8 mouse cellular contexts compared by ENCODE assay signal in the genomic region with DNA sequence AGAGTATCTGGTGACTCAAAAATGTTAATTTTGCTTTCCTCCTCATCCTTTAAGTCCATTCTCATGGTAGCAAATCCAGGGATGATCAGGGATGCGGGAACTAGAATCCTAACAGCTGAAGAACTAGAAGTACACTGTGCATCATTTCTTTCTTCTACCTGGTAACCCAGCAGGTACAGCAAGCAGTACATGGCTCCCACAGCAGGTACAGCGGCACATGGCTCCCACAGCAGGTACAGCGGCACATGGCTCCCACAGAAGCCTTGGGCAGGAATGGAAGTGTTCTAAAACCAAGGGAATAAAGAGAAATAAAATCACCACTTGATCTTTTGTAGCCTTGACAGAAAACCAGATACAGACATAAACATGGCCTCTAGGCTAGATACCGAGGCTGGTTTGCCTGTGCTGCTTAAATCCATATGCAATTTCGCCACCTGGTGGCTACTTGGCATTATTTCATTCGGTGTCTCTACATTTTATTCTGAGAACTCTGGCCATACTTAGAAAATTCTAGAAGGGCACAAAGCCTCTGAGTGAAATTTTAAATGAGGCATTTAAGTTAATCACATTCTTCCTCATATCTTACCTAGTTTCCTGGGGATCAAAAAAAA. TPM values are rescaled to one million over a fixed set of nuclear protein-coding genes. Genes with fewer than 3 reads are reported as not detected.
DNase-seq lines count a peak whose midpoint lies in the region; ATAC-seq and TF ChIP-seq lines count a peak whose summit lies in the region.

No protein-coding gene starts in this region.

- no peak overlapping the region for H3K4me2 ChIP-seq in hindbrain, postnatal 0 days (ENCODE audit: low read depth, low read length)

- no peaks in the 10 kb centered on the region for H3K9me3 ChIP-seq in hindbrain, postnatal 0 days (ENCODE audit: low read length)

- H3K9ac ChIP-seq in hindbrain, postnatal 0 days (replicated peaks; ENCODE audit: low read length): no peak overlapping the region

- ATAC-seq in common myeloid progenitor, adult 5-6 weeks (replicated peaks; ENCODE audit: low read depth, poor library complexity, severe bottlenecking): peak; percentile 87
- ATAC-seq in hindbrain, postnatal 0 days: peak; percentile 71; the same call in 1 of the 2 replicates
- ATAC-seq in neutrophil, adult 5-6 weeks (ENCODE audit: extremely low read depth, insufficient number of reproducible peaks, low FRiP score, poor library complexity, severe bottlenecking): peak; percentile 81; the same call in 1 of the 2 replicates

- 43% methylated on average over 6 of the region's 6 CpGs for WGBS in hindbrain, postnatal 0 days
- 57% methylated on average over 6 of the region's 6 CpGs for WGBS in lung, adult 2 months

- no peak overlapping the region for H3K4me3 ChIP-seq in left cerebral cortex, adult 2 months
- H3K4me3 ChIP-seq in hindbrain, postnatal 0 days (ENCODE audit: low read length): no peak overlapping the region
- no peak overlapping the region for H3K4me3 ChIP-seq in lung, adult 2 months (replicated peaks; ENCODE audit: extremely low read depth, low read depth, low read length)

- intact Hi-C loops in left cerebral cortex, adult 2 months (cut with DNase I): loop anchor here (2.0 to 10.0 kb wide), 4 partner anchors 38 to 390 kb away; a partner anchor contains a TSS

- TF ChIP-seq CTCF in left cerebral cortex, adult 2 months (IDR thresholded peaks at IDR 0.05): peak; percentile 74
- TF ChIP-seq CTCF in hindbrain, postnatal 0 days (IDR thresholded peaks at IDR 0.05; ENCODE audit: low read depth): peak; percentile 74
- TF ChIP-seq CTCF in lung, adult 2 months (IDR thresholded peaks at IDR 0.05; ENCODE audit: insufficient read depth, low read length): peak; percentile 30; the same call in 1 of the 2 replicates

- TF ChIP-seq POLR2A in lung, adult 2 months (IDR thresholded peaks at IDR 0.05; ENCODE audit: borderline replicate concordance, extremely low read depth, low read depth, low read length): no peak

- H3K36me3 ChIP-seq in hindbrain, postnatal 0 days (ENCODE audit: insufficient read depth, low read length): no peaks in the 10 kb centered on the region

- DNase-seq in left cerebral cortex, adult 2 months (ENCODE audit: extremely low spot score in 1 of 2, low spot score in 2 of 2): peak; percentile 24 to 43
- DNase-seq in left cerebral cortex, adult 8-10 months (ENCODE audit: low spot score in 2 of 2): no peak
- peak; percentile 65 for DNase-seq in ZHBTc4 (ENCODE audit: low read depth, low spot score)
- peak; percentile 85 for DNase-seq in hindbrain, postnatal 0 days (ENCODE audit: low spot score)
- DNase-seq in lung, adult 2 months: peak; percentile 12
- DNase-seq in frontal cortex, postnatal 14 days (ENCODE audit: low spot score in 2 of 2): no peak

- H3K4me1 ChIP-seq in hindbrain, postnatal 0 days (ENCODE audit: insufficient read depth, low read length): no peaks in the 10 kb centered on the region
- no peaks in the 10 kb centered on the region for H3K4me1 ChIP-seq in lung, adult 2 months (ENCODE audit: control insufficient read depth, insufficient read depth, low read length)

- H3K27ac ChIP-seq in left cerebral cortex, adult 2 months: no peak overlapping the region
- no peak overlapping the region for H3K27ac ChIP-seq in hindbrain, postnatal 0 days

- no peaks in the 10 kb centered on the region for H3K27me3 ChIP-seq in hindbrain, postnatal 0 days (ENCODE audit: insufficient read depth, low read length)

RNA-seq across cellular contexts. Expression of a gene that starts 22.2 kb away (rescaled TPM):
- total RNA-seq in left cerebral cortex, adult 2 months (2021): 100 to 1,000 TPM; 258 to 272 TPM
- 100 to 1,000 TPM; 270 to 291 (median 281) TPM for total RNA-seq in left cerebral cortex, adult 8-10 months (2022)
- 1.1 TPM in 1 of 2 replicates, not detected in the other for total RNA-seq in common myeloid progenitor, adult 5-6 weeks (2017)
- 151 and 166 TPM in 2 replicates for total RNA-seq in hindbrain, postnatal 0 days (2014; rRNA removed)
- polyA plus RNA-seq in hindbrain, postnatal 0 days (2015; fragmentation: Nextera tagmentation; extraction: Ambion mirVana): 495 and 508 TPM in 2 replicates
- 0.26 and 0.34 TPM in 2 replicates for polyA plus RNA-seq in lung, adult 2 months (2012; rRNA removed)
- 6.9 and 8.6 TPM in 2 replicates for total RNA-seq in neutrophil, adult 5-6 weeks (2017)

RNA-seq across cellular contexts. Expression of a gene that starts 22.9 kb away (rescaled TPM):
- total RNA-seq in left cerebral cortex, adult 2 months (2021): 10 to 100 TPM; 26.5 to 34.7 TPM
- total RNA-seq in left cerebral cortex, adult 8-10 months (2022): 10 to 100 TPM; 21.4 to 39.2 (median 30.0) TPM
- 6.3 and 10.5 TPM in 2 replicates for total RNA-seq in common myeloid progenitor, adult 5-6 weeks (2017)
- total RNA-seq in hindbrain, postnatal 0 days (2014; rRNA removed): 24.8 and 28.4 TPM in 2 replicates
- 12.2 and 12.6 TPM in 2 replicates for polyA plus RNA-seq in hindbrain, postnatal 0 days (2015; fragmentation: Nextera tagmentation; extraction: Ambion mirVana)
- polyA plus RNA-seq in lung, adult 2 months (2012; rRNA removed): 3.6 and 4.3 TPM in 2 replicates
- 18.8 and 24.4 TPM in 2 replicates for total RNA-seq in neutrophil, adult 5-6 weeks (2017)

RNA-seq across cellular contexts. Expression of a gene that starts 34.2 kb away (rescaled TPM):
- 10 to 100 TPM in 1 of 2 experiments, 1 to 10 TPM in 1; 8.8 to 10.6 TPM for total RNA-seq in left cerebral cortex, adult 2 months (2021)
- total RNA-seq in left cerebral cortex, adult 8-10 months (2022): 10 to 100 TPM in 3 of 4 experiments, 1 to 10 TPM in 1; 9.7 to 11.0 (median 10.4) TPM
- total RNA-seq in common myeloid progenitor, adult 5-6 weeks (2017): 14.7 and 17.2 TPM in 2 replicates
- total RNA-seq in hindbrain, postnatal 0 days (2014; rRNA removed): 9.8 and 10.9 TPM in 2 replicates
- 6.4 and 6.8 TPM in 2 replicates for polyA plus RNA-seq in hindbrain, postnatal 0 days (2015; fragmentation: Nextera tagmentation; extraction: Ambion mirVana)
- 1.0 and 1.3 TPM in 2 replicates for polyA plus RNA-seq in lung, adult 2 months (2012; rRNA removed)
- 12.6 and 13.1 TPM in 2 replicates for total RNA-seq in neutrophil, adult 5-6 weeks (2017)

RNA-seq across cellular contexts. Expression of a gene that starts 38.5 kb away (rescaled TPM):
- total RNA-seq in left cerebral cortex, adult 2 months (2021): 1 to 10 TPM; 2.8 to 7.7 TPM
- 10 to 100 TPM in 1 of 4 experiments, 1 to 10 TPM in 3; 1.6 to 10.7 (median 7.7) TPM for total RNA-seq in left cerebral cortex, adult 8-10 months (2022)
- 5.6 and 12.8 TPM in 2 replicates for total RNA-seq in common myeloid progenitor, adult 5-6 weeks (2017)
- 0.68 and 19.2 TPM in 2 replicates for total RNA-seq in hindbrain, postnatal 0 days (2014; rRNA removed)
- polyA plus RNA-seq in hindbrain, postnatal 0 days (2015; fragmentation: Nextera tagmentation; extraction: Ambion mirVana): 39.0 and 43.7 TPM in 2 replicates
- polyA plus RNA-seq in lung, adult 2 months (2012; rRNA removed): 0.62 TPM in 1 of 2 replicates, not detected in the other
- total RNA-seq in neutrophil, adult 5-6 weeks (2017): 5.3 and 7.0 TPM in 2 replicates

RNA-seq across cellular contexts. Expression of a gene that starts 38.5 kb away (rescaled TPM):
- total RNA-seq in left cerebral cortex, adult 2 months (2021): 1 to 10 TPM; 3.6 to 3.8 TPM
- 1 to 10 TPM; 1.3 to 5.9 (median 2.0) TPM for total RNA-seq in left cerebral cortex, adult 8-10 months (2022)
- total RNA-seq in common myeloid progenitor, adult 5-6 weeks (2017): 14.8 and 35.9 TPM in 2 replicates
- total RNA-seq in hindbrain, postnatal 0 days (2014; rRNA removed): 1.7 and 4.2 TPM in 2 replicates
- 8.8 and 9.1 TPM in 2 replicates for polyA plus RNA-seq in hindbrain, postnatal 0 days (2015; fragmentation: Nextera tagmentation; extraction: Ambion mirVana)
- 0.25 and 0.49 TPM in 2 replicates for polyA plus RNA-seq in lung, adult 2 months (2012; rRNA removed)
- total RNA-seq in neutrophil, adult 5-6 weeks (2017): 3.7 and 6.6 TPM in 2 replicates

Comparison
In these comparisons a context has a peak if more than half of its experiments do, and no peak if none do; other contexts are left out.
1. DNase-seq: peak in left cerebral cortex, adult 2 months (2 of 2), ZHBTc4 (single experiment), hindbrain, postnatal 0 days (single experiment) and lung, adult 2 months (single experiment); none in left cerebral cortex, adult 8-10 months (0 of 2) and frontal cortex, postnatal 14 days (0 of 2).
2. RNA of a gene that starts 22.2 kb away (total RNA-seq): 270 to 291 TPM in left cerebral cortex, adult 8-10 months, 258 to 272 TPM in left cerebral cortex, adult 2 months and 151 to 166 TPM in hindbrain, postnatal 0 days; 6.9 to 8.6 TPM in neutrophil, adult 5-6 weeks and 1.1 TPM in common myeloid progenitor, adult 5-6 weeks; every median in the first group is over 10 times any median in the second.
3. Peak in every context shown above with its lines, with median percentiles within 50 percentile points of each other: CTCF ChIP-seq and ATAC-seq.